Mouse (Mus musculus) embryonic facial prominence, embryonic 15.5 days (tissue): ENCODE measurements around the gene Aspg. TPM values are rescaled to one million over a fixed set of nuclear protein-coding genes. Genes with fewer than 3 reads are reported as not detected.

Experiments
- ATAC-seq: fragments of 200-750 bp; cut with Nextera tagmentation; 2 replicates; pipeline ENCODE4 v1.8.0; 2017; ENCODE audit warnings: low read depth, moderate TSS enrichment; ENCODE audit not compliant: insufficient number of reproducible peaks, low FRiP score, low TSS enrichment
- H3K27ac ChIP-seq: fragments of 300-500 bp; sonication (generic); replicated peaks from 2 replicates; pipeline ENCODE4 v1.5.1; 2015; ENCODE audit warnings: mild to moderate bottlenecking, inconsistent platforms
- H3K27me3 ChIP-seq: fragments of 300-500 bp; sonication (generic); 2 replicates; pipeline ENCODE4 v1.6.1; 2015; ENCODE audit warnings: inconsistent platforms
- H3K36me3 ChIP-seq: fragments of 300-500 bp; sonication (generic); 2 replicates; pipeline ENCODE4 v1.6.1; 2015; ENCODE audit warnings: mild to moderate bottlenecking, inconsistent platforms
- H3K4me1 ChIP-seq: fragments of 300-500 bp; sonication (generic); 2 replicates; pipeline ENCODE4 v1.6.1; 2015; ENCODE audit warnings: inconsistent platforms
- H3K4me2 ChIP-seq: fragments of 300-500 bp; sonication (generic); replicated peaks from 2 replicates; pipeline ENCODE4 v1.6.1; 2015; ENCODE audit warnings: mild to moderate bottlenecking, inconsistent platforms
- H3K4me3 ChIP-seq: fragments of 300-500 bp; sonication (generic); replicated peaks from 2 replicates; pipeline ENCODE4 v1.5.1; 2015; ENCODE audit warnings: mild to moderate bottlenecking, inconsistent platforms
- H3K9ac ChIP-seq: fragments of 300-500 bp; sonication (generic); 2 replicates; pipeline ENCODE4 v1.6.1; 2015; ENCODE audit warnings: inconsistent platforms
- H3K9me3 ChIP-seq: fragments of 300-500 bp; sonication (generic); replicated peaks from 2 replicates; pipeline ENCODE4 v1.6.1; 2016; ENCODE audit warnings: inconsistent platforms
- WGBS: fragments of 180-500 bp; shearing (Covaris S2); methylation state at CpG from one replicate; pipeline ENCODE4 v1.1.7; 2015; 5-methylcytosine and 5-hydroxymethylcytosine counted together
- polyA plus RNA-seq: library from polyadenylated mRNA; unstranded; fragments of >200 nt; fragmentation: Nextera tagmentation; extraction: Ambion mirVana; gene quantifications from 2 replicates; pipeline ENCODE4 v1.2.1, GENCODE M21; 2015

Aspg gene
- polyA plus RNA-seq, 1 experiment from 2014 or later: 6.2 TPM

DNA sequence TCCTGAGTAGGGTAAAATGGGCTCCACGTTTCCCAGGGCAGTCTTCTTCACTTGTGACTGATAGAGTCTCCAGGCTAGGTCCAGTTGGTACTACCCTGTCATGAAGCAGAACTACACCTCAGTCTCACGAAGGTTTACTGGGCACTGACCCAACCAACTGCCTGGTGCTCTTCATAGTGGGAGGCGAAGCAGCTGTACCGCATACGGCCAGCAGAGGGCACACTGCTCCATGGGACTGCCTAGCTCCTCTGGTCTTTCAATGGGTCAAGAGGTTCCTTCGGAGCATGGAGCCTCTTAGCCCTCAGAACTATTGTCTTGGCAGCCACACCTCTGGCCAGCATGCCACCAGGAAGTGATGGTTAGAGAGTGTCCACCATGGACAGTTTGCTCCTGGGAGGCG lies 7.2 kb downstream of the Aspg start:
- Histone ChIP-seq H3K27ac (no peak overlapping the region), H3K27me3 (no peaks in the 10 kb centered on the region), H3K9ac (no peak overlapping the region), H3K9me3 (no peaks in the 10 kb centered on the region), H3K4me2 (0 out of 2 replicates have a peak overlapping the region, but pooled peaks have one; percentile 8), H3K4me1 (peaks cover 12% of the 10 kb centered on the region), H3K36me3 (no peaks in the 10 kb centered on the region), H3K4me3 (no peak overlapping the region)
- WGBS: 12% methylated on average over 7 of the region's 7 CpGs
- no peak for ATAC-seq

DNA sequence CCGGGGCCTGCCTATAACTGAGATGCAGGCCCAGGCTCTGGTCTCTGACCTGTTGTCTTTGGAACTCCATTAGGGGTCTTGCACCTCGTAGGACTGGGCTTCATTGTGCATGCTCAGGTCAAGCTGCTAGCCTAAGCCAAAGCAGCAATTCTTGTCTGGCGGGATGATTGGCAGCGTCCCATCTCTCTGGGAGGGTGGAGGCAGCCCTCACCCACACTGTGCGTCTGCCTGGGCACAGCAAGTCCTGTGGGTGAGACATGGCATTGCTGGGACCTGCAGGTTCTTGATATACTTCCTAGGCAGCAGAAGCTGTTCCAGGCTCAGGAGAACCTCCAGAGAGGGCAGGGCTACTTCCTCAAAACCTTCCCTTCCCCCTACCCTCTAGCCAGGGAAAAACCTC lies 10.5 kb downstream of the Aspg start:
- no peaks in the 10 kb centered on the region for H3K36me3 ChIP-seq
- ATAC-seq: no peak
- no peak overlapping the region for H3K9ac ChIP-seq
- H3K9me3 ChIP-seq: no peaks in the 10 kb centered on the region
- H3K4me1 ChIP-seq: peaks cover 12% of the 10 kb centered on the region
- no peak overlapping the region for H3K4me3 ChIP-seq
- no peaks in the 10 kb centered on the region for H3K27me3 ChIP-seq
- peak overlapping the region; percentile 65 for H3K27ac ChIP-seq
- WGBS: 70% methylated on average over 5 of the region's 5 CpGs
- H3K4me2 ChIP-seq: no peak overlapping the region

DNA sequence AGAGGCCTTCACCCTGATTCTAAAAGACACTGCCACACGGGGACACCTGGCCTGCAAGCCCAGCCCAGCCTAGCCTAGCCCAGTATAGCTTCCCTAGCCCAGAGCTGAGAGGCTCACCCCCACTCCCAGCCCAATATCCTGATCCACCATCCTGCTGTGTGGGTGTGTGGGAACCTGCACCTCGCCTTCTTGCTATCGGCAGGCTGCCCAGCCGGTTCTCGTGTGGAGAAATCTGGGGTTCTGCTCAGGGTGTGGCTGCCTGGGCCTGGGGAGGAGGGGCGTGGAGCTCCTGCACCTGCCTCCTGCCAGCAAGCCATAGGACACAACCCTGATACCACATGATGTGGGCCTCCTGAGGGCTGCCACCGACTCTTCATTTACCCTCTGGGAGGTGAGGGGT lies 11.2 kb downstream of the Aspg start:
- no peak for ATAC-seq
- Histone ChIP-seq H3K36me3 (no peaks in the 10 kb centered on the region), H3K4me1 (peaks cover 10% of the 10 kb centered on the region), H3K27me3 (no peaks in the 10 kb centered on the region), H3K4me2 (no peak overlapping the region), H3K9me3 (no peaks in the 10 kb centered on the region), H3K4me3 (no peak overlapping the region), H3K9ac (no peak overlapping the region), H3K27ac (peak overlapping the region; percentile 65)
- WGBS: 69% methylated on average over 7 of the region's 7 CpGs

DNA sequence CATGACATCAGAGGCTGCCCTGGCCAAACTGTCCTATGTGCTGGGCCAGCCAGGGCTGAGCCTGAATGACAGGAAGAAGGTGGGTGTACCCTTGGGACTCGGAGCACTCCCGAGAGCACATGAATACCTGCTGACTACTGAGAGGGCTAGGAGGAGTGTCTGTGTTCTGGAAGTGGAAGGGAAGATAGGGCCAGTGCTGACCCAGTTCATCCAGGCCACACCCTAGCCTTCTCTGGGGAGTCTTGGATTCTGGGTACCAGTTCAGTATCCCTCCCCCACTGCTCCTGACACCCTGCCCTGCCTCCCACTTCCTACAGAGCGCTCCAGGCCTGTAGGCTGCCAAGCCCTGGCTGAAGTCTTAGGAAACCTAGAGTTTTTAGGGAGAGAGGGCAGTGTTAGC lies 14.7 kb downstream of the Aspg start:
- no peaks in the 10 kb centered on the region for H3K36me3 ChIP-seq
- no peaks in the 10 kb centered on the region; the same call in 1 of the 2 replicates for H3K4me1 ChIP-seq
- ATAC-seq: no peak
- WGBS: 72% methylated on average over 3 of the region's 3 CpGs
- H3K4me3 ChIP-seq: no peak overlapping the region
- H3K27me3 ChIP-seq: no peaks in the 10 kb centered on the region
- H3K9me3 ChIP-seq: no peaks in the 10 kb centered on the region
- no peak overlapping the region for H3K27ac ChIP-seq
- no peak overlapping the region for H3K4me2 ChIP-seq
- H3K9ac ChIP-seq: no peak overlapping the region

DNA sequence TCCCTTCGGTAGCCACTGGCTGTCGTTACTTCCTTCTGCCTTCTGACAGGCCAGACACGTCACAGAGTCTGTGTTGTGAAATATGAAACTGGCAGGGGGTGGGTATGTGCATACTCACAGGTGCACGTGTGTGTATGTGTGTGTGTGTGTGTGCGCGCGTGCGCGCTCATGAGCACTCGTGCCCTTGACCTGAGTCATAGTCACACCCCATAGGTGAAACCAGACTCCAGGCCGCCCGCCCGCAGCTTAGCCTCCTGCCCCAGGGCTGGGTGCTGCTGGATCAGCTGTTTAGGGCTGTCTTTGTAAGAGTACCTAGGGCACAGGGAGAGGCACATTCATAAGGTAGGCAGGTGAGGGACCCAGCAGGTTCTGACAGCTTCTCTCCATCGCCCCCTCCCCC lies 19.4 kb downstream of the Aspg start:
- WGBS: 46% methylated on average over 14 of the region's 14 CpGs
- Histone ChIP-seq H3K36me3 (no peaks in the 10 kb centered on the region), H3K4me3 (no peak overlapping the region), H3K4me2 (no peak overlapping the region), H3K9ac (no peak overlapping the region), H3K27me3 (peaks cover 2% of the 10 kb centered on the region), H3K27ac (peak overlapping the region; percentile 58), H3K4me1 (peaks cover 33% of the 10 kb centered on the region), H3K9me3 (no peaks in the 10 kb centered on the region)
- ATAC-seq: 0 out of 2 replicates have a peak, but pooled peaks have one; percentile 31

DNA sequence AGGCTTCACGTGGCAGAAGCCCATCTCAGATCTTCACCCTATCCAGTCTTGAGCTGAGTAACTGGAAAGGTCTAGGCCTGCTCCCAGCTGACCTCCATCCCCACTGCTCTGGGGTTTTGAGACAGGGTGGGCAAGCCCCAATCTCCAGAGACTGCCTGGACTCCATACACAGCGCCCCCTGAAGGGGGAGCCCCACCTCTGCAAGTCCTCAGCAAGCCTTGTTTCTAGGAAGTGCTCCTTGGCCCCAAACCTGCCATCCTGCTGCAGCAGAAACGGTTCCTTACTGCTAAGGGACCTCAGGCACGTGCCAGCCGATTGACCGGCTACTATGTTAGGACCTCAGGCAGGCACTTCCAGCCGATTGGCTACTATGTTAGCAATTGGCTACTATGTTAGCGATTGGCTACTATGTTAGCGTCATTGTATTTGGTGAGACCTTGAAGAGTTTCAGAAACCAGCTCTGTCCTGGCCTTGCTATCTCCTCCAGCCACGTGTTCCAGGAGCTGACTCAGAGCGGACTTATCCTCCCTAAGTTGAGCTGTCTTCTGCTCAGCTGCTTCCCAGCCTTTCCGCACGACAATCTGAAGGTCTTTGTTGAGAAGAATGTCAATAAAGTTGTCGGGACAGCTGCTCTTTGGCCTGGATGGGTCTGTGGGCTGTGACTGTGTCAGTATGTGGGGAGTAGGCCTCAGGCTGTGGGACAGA lies 20.6 kb downstream of the Aspg start:
- whole genome bisulfite sequencing: 62% methylated on average over 14 of the region's 14 CpGs
- H3K4me1 ChIP-seq: peaks cover 35% of the 10 kb centered on the region
- H3K9ac ChIP-seq: no peak overlapping the region
- no peak overlapping the region for H3K27ac ChIP-seq
- H3K9me3 ChIP-seq: no peaks in the 10 kb centered on the region
- no peak overlapping the region for H3K4me3 ChIP-seq
- peaks cover 12% of the 10 kb centered on the region for H3K27me3 ChIP-seq
- ATAC-seq: no peak
- H3K36me3 ChIP-seq: no peaks in the 10 kb centered on the region
- H3K4me2 ChIP-seq: no peak overlapping the region

DNA sequence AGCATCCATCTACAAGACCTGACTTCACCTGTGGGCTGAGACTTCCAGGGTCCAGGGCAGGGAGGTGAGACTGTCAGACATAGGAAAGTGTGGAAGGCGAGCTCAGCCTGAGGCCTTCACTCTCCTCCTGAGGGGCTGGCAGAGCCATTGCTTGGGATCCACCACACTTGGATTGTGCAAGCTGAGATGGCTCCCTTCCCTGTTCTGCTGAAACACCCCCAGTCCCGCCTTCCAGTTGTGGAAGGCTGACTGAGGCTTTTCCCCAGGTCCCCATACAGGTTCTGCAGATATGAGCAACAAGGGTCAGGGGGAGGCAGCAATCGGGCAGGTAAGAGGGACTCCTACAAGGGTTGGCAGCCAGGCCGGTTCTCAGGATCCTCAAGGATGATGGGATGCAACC lies 22.0 kb downstream of the Aspg start:
- 77% methylated on average over 4 of the region's 4 CpGs for WGBS

DNA sequence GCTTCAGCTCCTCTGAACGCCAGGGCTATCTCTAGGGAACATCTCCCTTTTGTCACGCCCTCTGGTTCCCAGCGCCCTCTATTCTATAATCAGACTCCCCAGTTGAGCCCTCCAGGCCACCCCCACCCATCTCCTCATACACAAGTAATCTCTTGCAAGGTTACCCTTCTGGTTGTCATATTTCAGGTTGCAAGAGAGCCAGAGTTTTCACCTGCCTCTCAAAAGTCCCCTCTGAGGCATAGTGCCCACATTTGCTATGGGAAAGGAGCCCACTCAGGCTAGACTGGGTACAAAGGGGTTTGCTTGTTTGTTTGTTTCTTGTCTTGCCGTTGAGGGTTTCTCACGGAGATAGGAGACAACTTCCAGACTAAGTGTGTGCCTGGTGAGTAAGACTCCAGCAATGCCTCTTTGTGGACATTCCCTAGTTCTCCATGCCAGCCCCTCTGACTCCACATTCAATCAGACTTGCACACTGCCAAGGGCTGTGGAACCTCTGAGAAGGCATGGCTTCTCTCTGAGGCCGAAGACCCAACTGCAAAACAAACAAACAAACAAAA lies 22.9 kb downstream of the Aspg start:
- no peaks in the 10 kb centered on the region for H3K36me3 ChIP-seq
- peak overlapping the region; percentile 71 for H3K27ac ChIP-seq
- peak overlapping the region; percentile 85; the same call in 1 of the 2 replicates for H3K4me2 ChIP-seq
- H3K27me3 ChIP-seq: peaks cover 16% of the 10 kb centered on the region
- no peak overlapping the region for H3K4me3 ChIP-seq
- no peak overlapping the region for H3K9ac ChIP-seq
- peaks cover 39% of the 10 kb centered on the region for H3K4me1 ChIP-seq
- 46% methylated on average over 6 of the region's 6 CpGs for WGBS
- no peaks in the 10 kb centered on the region for H3K9me3 ChIP-seq
- ATAC-seq: no peak

More for the DNA sequence above, 22.0 kb downstream of the Aspg start:
- no peaks in the 10 kb centered on the region for H3K36me3 ChIP-seq
- H3K9me3 ChIP-seq: no peaks in the 10 kb centered on the region
- no peak for ATAC-seq
- peak overlapping the region; percentile 71 for H3K27ac ChIP-seq
- H3K4me3 ChIP-seq: no peak overlapping the region
- peaks cover 16% of the 10 kb centered on the region for H3K27me3 ChIP-seq
- H3K9ac ChIP-seq: no peak overlapping the region
- H3K4me2 ChIP-seq: no peak overlapping the region
- peaks cover 38% of the 10 kb centered on the region for H3K4me1 ChIP-seq

DNA sequence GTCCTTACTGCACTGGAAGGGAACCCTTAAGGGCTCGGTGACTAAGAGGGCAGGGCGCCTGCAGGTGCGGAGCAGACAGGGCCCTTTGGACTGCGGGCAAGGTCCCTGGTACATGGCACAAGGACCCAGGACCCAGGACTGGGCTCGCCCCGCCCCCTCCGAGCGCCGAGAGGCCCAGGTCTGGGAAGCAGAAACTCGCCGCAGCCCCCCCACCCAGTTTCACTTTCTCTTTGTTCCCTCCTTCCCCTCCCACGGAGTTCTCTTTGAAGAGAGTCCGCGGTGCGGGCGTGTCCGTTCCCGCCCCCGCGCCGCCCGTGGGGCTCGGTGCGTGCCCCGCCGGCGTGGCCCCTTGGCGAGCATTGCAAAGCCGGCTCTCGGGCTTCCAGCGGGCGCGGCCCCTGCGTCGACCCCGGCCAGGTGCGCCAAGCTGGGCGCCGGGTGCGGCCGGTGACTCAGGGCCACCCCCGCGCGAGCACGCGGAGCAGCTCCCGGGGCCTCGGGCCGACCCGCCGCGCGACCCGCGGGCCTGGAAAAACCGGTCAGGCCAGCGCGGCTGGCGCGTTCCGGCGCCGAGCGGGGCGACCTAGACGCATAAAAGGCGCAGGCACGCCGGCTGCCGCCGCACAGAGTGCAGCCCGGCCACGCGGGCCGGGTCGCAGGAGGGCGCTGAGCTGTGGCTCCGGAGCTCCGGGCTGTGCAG lies 23.8 kb downstream of the Aspg start:
- H3K27me3 ChIP-seq: peaks cover 16% of the 10 kb centered on the region
- peak; percentile 36 for ATAC-seq
- H3K4me1 ChIP-seq: peaks cover 39% of the 10 kb centered on the region
- H3K27ac ChIP-seq: peak overlapping the region; percentile 71
- H3K4me2 ChIP-seq: peak overlapping the region; percentile 85
- H3K9me3 ChIP-seq: no peaks in the 10 kb centered on the region
- peak overlapping the region; percentile 64 for H3K4me3 ChIP-seq
- WGBS: under 1% methylated on average over 78 of the region's 79 CpGs
- no peaks in the 10 kb centered on the region for H3K36me3 ChIP-seq
- peak overlapping the region; percentile 39 for H3K9ac ChIP-seq

DNA sequence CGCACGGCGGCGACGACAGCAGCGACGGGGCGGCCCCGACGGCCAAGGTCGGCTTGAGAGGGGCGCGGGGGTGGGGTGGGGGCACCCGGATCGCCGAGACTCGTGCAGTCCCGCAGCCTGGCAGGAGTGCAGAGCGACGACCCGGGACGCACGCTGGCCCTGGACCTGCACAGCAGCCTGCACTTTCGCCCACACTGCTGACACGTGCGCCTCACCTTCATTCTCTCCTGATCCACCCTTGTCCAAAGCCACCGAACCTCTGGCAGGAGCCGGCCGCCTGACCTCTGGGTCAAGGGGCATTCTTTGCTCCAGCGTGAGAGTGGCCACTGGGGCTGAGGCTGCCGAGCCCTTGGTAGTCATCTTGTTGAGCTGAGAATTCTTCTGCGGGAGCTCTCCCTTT lies 24.5 kb downstream of the Aspg start:
- WGBS: 9% methylated on average over 32 of the region's 32 CpGs
- Histone ChIP-seq H3K36me3 (no peaks in the 10 kb centered on the region), H3K27me3 (peaks cover 16% of the 10 kb centered on the region), H3K9ac (peak overlapping the region; percentile 39; the same call in 1 of the 2 replicates), H3K4me1 (peaks cover 39% of the 10 kb centered on the region), H3K27ac (peak overlapping the region; percentile 29; the same call in 1 of the 2 replicates), H3K9me3 (no peaks in the 10 kb centered on the region), H3K4me3 (peak overlapping the region; percentile 64), H3K4me2 (peak overlapping the region; percentile 85)
- no peak for ATAC-seq

DNA sequence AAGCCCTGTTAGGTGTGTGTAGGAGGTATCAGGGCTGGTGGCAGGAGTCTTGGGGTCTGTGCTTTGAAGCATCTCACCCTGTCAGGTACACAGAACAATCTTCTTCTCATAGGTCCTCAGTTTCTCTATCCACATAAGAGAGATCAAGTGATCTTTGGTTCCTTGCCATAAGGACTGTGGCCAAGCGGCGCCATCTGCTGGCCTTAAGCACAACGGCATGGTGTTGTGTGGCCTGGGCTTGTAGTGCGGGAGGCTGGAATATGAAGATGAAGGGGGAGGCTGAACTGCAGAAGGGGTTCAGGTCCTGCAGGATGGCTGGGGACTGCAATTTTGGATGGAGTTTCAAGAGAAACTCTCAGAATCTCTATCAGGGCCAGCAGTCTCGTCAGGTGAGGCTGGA lies 33.8 kb downstream of the Aspg start:
- Histone ChIP-seq H3K27me3 (peaks cover 38% of the 10 kb centered on the region), H3K27ac (no peak overlapping the region), H3K9ac (no peak overlapping the region), H3K36me3 (no peaks in the 10 kb centered on the region), H3K4me1 (peaks cover 20% of the 10 kb centered on the region), H3K4me3 (no peak overlapping the region), H3K9me3 (no peaks in the 10 kb centered on the region), H3K4me2 (no peak overlapping the region)
- WGBS: 5% methylated on average over 5 of the region's 5 CpGs
- ATAC-seq: no peak
